In the genomic region with DNA sequence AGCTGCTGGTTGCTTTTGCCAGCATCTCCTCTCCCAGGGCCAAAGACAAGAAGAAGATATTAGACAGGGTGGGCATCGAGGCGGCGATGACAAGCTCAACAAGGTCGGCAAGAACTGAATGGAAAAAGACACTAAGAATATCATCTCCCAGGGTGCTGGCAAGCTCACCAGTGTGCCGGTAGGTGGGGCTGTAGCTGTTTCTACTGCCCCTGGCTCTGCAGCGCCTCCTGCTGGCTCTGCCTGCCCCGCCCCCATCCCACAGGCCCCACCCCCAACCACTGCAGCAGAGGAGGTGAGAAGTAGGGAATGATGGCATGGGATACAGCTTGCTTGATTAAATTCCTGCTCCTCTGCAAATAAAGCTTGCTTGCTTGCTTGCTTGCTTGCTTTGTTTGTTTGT, we compare ENCODE assay signal across 8 mouse cellular contexts. TPM values are rescaled to one million over a fixed set of nuclear protein-coding genes. Genes with fewer than 3 reads are reported as not detected.
DNase-seq lines count a peak whose midpoint lies in the region; ATAC-seq and TF ChIP-seq lines count a peak whose summit lies in the region.
"Had no signal": no experiment of that assay in that cellular context is flagged by ENCODE, and none has a peak within 500 bp of the region (broad histone marks: within the 10 kb centered on the region; RNA-seq: fewer than 3 reads in every experiment).

No protein-coding gene starts in this region.

- intact Hi-C loops in left cerebral cortex, adult 2 months (cut with DNase I), result no loop called here

- no peak overlapping the region for H3K27ac ChIP-seq in left cerebral cortex, adult 2 months
- H3K27ac ChIP-seq in ES-E14 (ENCODE audit: insufficient read depth, low read depth, low read length, poor library complexity, severe bottlenecking), result no peak overlapping the region
- H3K27ac ChIP-seq: heart, embryonic 13.5 days had no signal

- in situ Hi-C loops in ES-E14 (cut with MboI; ENCODE audit: low sequenced_read_pairs in 2 of 2, unreplicated experiment in 2 of 2), result no loop called here

- peak; percentile 78 for TF ChIP-seq CTCF in left cerebral cortex, adult 2 months (IDR thresholded peaks at IDR 0.05)

- no peak overlapping the region for H3K4me3 ChIP-seq in left cerebral cortex, adult 2 months
- H3K4me3 ChIP-seq in ES-E14 (ENCODE audit: insufficient read depth in 1 of 2, low read depth in 1 of 2, low read length in 2 of 2, poor library complexity in 1 of 2, severe bottlenecking in 1 of 2), result no peak overlapping the region
- H3K4me3 ChIP-seq: heart, embryonic 13.5 days had no signal

- no peaks in the 10 kb centered on the region for H3K36me3 ChIP-seq in ES-E14 (ENCODE audit: control insufficient read depth, insufficient read depth, low read length, poor library complexity, severe bottlenecking)
- H3K36me3 ChIP-seq: heart, embryonic 13.5 days had no signal

- H3K9me3 ChIP-seq in ES-E14 (ENCODE audit: control insufficient read depth, insufficient read depth, low read depth, low read length), result no peaks in the 10 kb centered on the region
- H3K9me3 ChIP-seq: heart, embryonic 13.5 days had no signal

- peak in 1 of 2 experiments; percentile 39 for DNase-seq in left cerebral cortex, adult 2 months (ENCODE audit: extremely low spot score in 1 of 2, low spot score in 2 of 2)
- DNase-seq in left cerebral cortex, adult 8-10 months (ENCODE audit: low spot score in 2 of 2), result no peak
- DNase-seq in ES-E14 (ENCODE audit: low read depth, low spot score), result peak; percentile 62
- peak; percentile 69 to 84 for DNase-seq in adrenal gland, postnatal 36 days
- peak; percentile 16 for DNase-seq in lung, postnatal 25 days (ENCODE audit: low spot score)
- peak; percentile 64 for DNase-seq in thymus, postnatal 0 days (ENCODE audit: low spot score)

- no peak overlapping the region for H3K9ac ChIP-seq in ES-E14 (ENCODE audit: insufficient read depth, low read depth, low read length, poor library complexity, severe bottlenecking)
- H3K9ac ChIP-seq: heart, embryonic 13.5 days had no signal

- peak; percentile 92 for ATAC-seq in granulocyte monocyte progenitor cell, adult 5-6 weeks (replicated peaks; ENCODE audit: poor library complexity, severe bottlenecking)

- H3K4me1 ChIP-seq in ES-E14 (ENCODE audit: control insufficient read depth in 2 of 2, insufficient read depth in 2 of 2, low read length in 2 of 2, poor library complexity in 1 of 2), result peaks cover 1 to 17% of the 10 kb centered on the region in 2 experiments; a peak in 3 of 4 replicates

TF ChIP-seq in ES-E14, 5 proteins besides CTCF, POLR2A, EP300 and RAD21:
- TF ChIP-seq ZNF384 (IDR thresholded peaks at IDR 0.05; ENCODE audit: low read depth, low read length), result 0 out of 2 replicates have a peak, but pooled peaks have one; percentile 29
- TF ChIP-seq ZC3H11A (IDR thresholded peaks at IDR 0.05; ENCODE audit: borderline replicate concordance, low read depth, low read length), result no peak

RNA-seq across cellular contexts. Expression of gene Serhl, which starts 3.4 kb away (rescaled TPM):
- 10 to 100 TPM in 1 of 2 experiments, 1 to 10 TPM in 1; 9.0 to 10.2 TPM for total RNA-seq in left cerebral cortex, adult 2 months (2021)
- total RNA-seq in left cerebral cortex, adult 8-10 months (2022), result 10 to 100 TPM in 2 of 4 experiments, 1 to 10 TPM in 2; 8.6 to 12.4 (median 10.0) TPM
- total RNA-seq in ES-E14 (2012; rRNA removed), result 16.3 and 16.4 TPM in 2 replicates
- 10 to 100 TPM; 42.6 to 59.9 TPM for total RNA-seq in adrenal gland, postnatal 36 days (2021)
- total RNA-seq in granulocyte monocyte progenitor cell, adult 5-6 weeks (2014; fragmentation: Nextera tagmentation), result 48.6 and 66.5 TPM in 2 replicates
- 28.0 and 39.1 TPM in 2 replicates for total RNA-seq in granulocyte monocyte progenitor cell, adult 5-6 weeks (2017)
- polyA plus RNA-seq in thymus, postnatal 0 days (2015; fragmentation: Nextera tagmentation; extraction: Ambion mirVana), result 74.8 and 83.2 TPM in 2 replicates

RNA-seq across cellular contexts. Expression of gene Rrp7a, which starts 36.7 kb away (rescaled TPM):
- total RNA-seq in left cerebral cortex, adult 2 months (2021), result 100 to 1,000 TPM; 147 to 159 TPM
- total RNA-seq in left cerebral cortex, adult 8-10 months (2022), result 100 to 1,000 TPM; 128 to 155 (median 146) TPM
- total RNA-seq in ES-E14 (2012; rRNA removed), result 103 and 114 TPM in 2 replicates
- 100 to 1,000 TPM; 108 to 127 TPM for total RNA-seq in adrenal gland, postnatal 36 days (2021)
- 26.9 and 35.9 TPM in 2 replicates for total RNA-seq in granulocyte monocyte progenitor cell, adult 5-6 weeks (2014; fragmentation: Nextera tagmentation)
- 50.0 and 88.6 TPM in 2 replicates for total RNA-seq in granulocyte monocyte progenitor cell, adult 5-6 weeks (2017)
- polyA plus RNA-seq in thymus, postnatal 0 days (2015; fragmentation: Nextera tagmentation; extraction: Ambion mirVana), result 66.2 and 66.9 TPM in 2 replicates

RNA-seq across cellular contexts. Expression of gene Nfam1, which starts 52.8 kb away (rescaled TPM):
- total RNA-seq in left cerebral cortex, adult 2 months (2021), result 1 to 10 TPM; 2.2 to 2.8 TPM
- total RNA-seq in left cerebral cortex, adult 8-10 months (2022), result 1 to 10 TPM; 2.3 to 4.1 (median 3.6) TPM
- 1.7 and 2.1 TPM in 2 replicates for total RNA-seq in ES-E14 (2012; rRNA removed)
- 1 to 10 TPM; 2.2 to 3.3 TPM for total RNA-seq in adrenal gland, postnatal 36 days (2021)
- 60.7 and 62.4 TPM in 2 replicates for total RNA-seq in granulocyte monocyte progenitor cell, adult 5-6 weeks (2014; fragmentation: Nextera tagmentation)
- total RNA-seq in granulocyte monocyte progenitor cell, adult 5-6 weeks (2017), result 45.3 and 52.8 TPM in 2 replicates
- polyA plus RNA-seq in thymus, postnatal 0 days (2015; fragmentation: Nextera tagmentation; extraction: Ambion mirVana), result 3.2 and 3.6 TPM in 2 replicates

Comparison
In these comparisons a context has a peak if more than half of its experiments do, and no peak if none do; other contexts are left out.
1. DNase-seq: peak in ES-E14 (single experiment), adrenal gland, postnatal 36 days (2 of 2), lung, postnatal 25 days (single experiment) and thymus, postnatal 0 days (single experiment); none in left cerebral cortex, adult 8-10 months (0 of 2).
2. RNA of gene Nfam1, which starts 52.8 kb away (total RNA-seq): 45.3 to 62.4 TPM in granulocyte monocyte progenitor cell, adult 5-6 weeks; 2.3 to 4.1 TPM in left cerebral cortex, adult 8-10 months, 2.2 to 3.3 TPM in adrenal gland, postnatal 36 days, 2.2 to 2.8 TPM in left cerebral cortex, adult 2 months and 1.7 to 2.1 TPM in ES-E14; every median in the first group is over 4 times any median in the second.